Mouse (Mus musculus) mouse embryonic stem cell (cell line): ENCODE results near the gene Gm27027.

Experiments used
- in situ Hi-C, 2 experiments: fragments of 300-500 bp; cut with MboI; formaldehyde crosslinking; loops; 1 replicate in 1 of 2; 3 replicates in 1 of 2; pipeline ENCODE4 v1.14.3; 2019 to 2020; ENCODE audit warnings: low sequenced_read_pairs in 2 of 2, low pct_unique_long_range_greater_than_20kb in 1 of 2, mixed read lengths in 1 of 2; ENCODE audit not compliant: unreplicated experiment in 1 of 2

Gene Gm27027

GRCm38 (mm10) chr2:93953726-93954125, 42.4 kb downstream of the Gm27027 start:
- in situ Hi-C loops: no loop called here

GRCm38 (mm10) chr2:93946976-93947375, 49.2 kb downstream of the Gm27027 start:
- in situ Hi-C loops: no loop called here

GRCm38 (mm10) chr2:93944855-93945254, 51.3 kb downstream of the Gm27027 start:
- in situ Hi-C loops: no loop called here

GRCm38 (mm10) chr2:93944099-93944498, 52.1 kb downstream of the Gm27027 start:
- in situ Hi-C loops: no loop called here

- in situ Hi-C loops: no loop called here
Measured at GRCm38 (mm10) chr2:93941670-93942069, 54.5 kb downstream of the Gm27027 start.

GRCm38 (mm10) chr2:93938534-93938933, 57.6 kb downstream of the Gm27027 start:
- in situ Hi-C loops: no loop called here

GRCm38 (mm10) chr2:93928866-93929265, 67.3 kb downstream of the Gm27027 start:
- in situ Hi-C loops: no loop called here

GRCm38 (mm10) chr2:93927701-93928437, 68.3 kb downstream of the Gm27027 start:
- in situ Hi-C loops: no loop called here

GRCm38 (mm10) chr2:93926141-93926540, 70.0 kb downstream of the Gm27027 start:
- in situ Hi-C loops: no loop called here

GRCm38 (mm10) chr2:93919093-93919492, 77.1 kb downstream of the Gm27027 start:
- in situ Hi-C loops: no loop called here

GRCm38 (mm10) chr2:93913552-93913951, 82.6 kb downstream of the Gm27027 start:
- in situ Hi-C loops: no loop called here

GRCm38 (mm10) chr2:93911942-93912341, 84.2 kb downstream of the Gm27027 start:
- in situ Hi-C loops: no loop called here

GRCm38 (mm10) chr2:93909716-93910115, 86.4 kb downstream of the Gm27027 start:
- in situ Hi-C loops: no loop called here

- in situ Hi-C loops: no loop called here
Measured at GRCm38 (mm10) chr2:93907519-93908294, 88.4 kb downstream of the Gm27027 start.
